Mouse (Mus musculus) cerebellum, adult (tissue): ENCODE measurements around the gene Kcnc3.

Experiments
- ATAC-seq: cut with Nextera tagmentation; 2 replicates; pipeline ENCODE4 v1.9.2; 2017; ENCODE audit warnings: mild to moderate bottlenecking, moderate library complexity, mixed read lengths; ENCODE audit not compliant: insufficient number of reproducible peaks, low FRiP score, low TSS enrichment

Gene Kcnc3

DNA sequence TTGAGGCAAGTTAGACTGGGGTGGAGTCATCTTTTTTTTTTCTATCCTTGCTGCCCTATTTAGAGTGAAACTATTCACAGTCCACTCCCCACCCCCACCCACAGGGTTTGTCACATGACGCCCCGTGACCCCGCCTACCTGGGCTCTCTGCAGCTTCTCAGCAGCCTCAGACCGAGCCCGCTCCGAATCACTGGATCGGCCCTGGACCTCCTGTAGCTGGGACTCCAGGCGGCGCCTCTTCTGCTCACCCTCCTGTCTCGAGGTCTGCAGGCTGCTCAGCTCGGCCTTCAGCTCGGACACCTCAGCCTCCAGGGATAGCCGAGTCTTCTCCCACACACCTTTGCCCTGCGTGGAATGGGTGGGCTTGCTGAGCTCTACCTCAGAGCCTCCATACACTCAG is 34.4 kb downstream of the Kcnc3 start:
- ATAC-seq: peak; percentile 62; the same call in 1 of the 2 replicates

GRCm38 (mm10) chr7:44625241-44626067 is 35.0 kb downstream of the Kcnc3 start:
- peak; percentile 80 for ATAC-seq

- ATAC-seq: no peak
Observed at GRCm38 (mm10) chr7:44626068-44626385, 35.6 kb downstream of the Kcnc3 start.

GRCm38 (mm10) chr7:44626966-44627365 is 36.5 kb downstream of the Kcnc3 start:
- ATAC-seq: no peak

GRCm38 (mm10) chr7:44628402-44629034 is 38.1 kb downstream of the Kcnc3 start:
- ATAC-seq: no peak

- no peak for ATAC-seq
Observed at GRCm38 (mm10) chr7:44630437-44630836, 40.0 kb downstream of the Kcnc3 start.

- ATAC-seq: no peak
Observed at GRCm38 (mm10) chr7:44632676-44633075, 42.2 kb downstream of the Kcnc3 start.

DNA sequence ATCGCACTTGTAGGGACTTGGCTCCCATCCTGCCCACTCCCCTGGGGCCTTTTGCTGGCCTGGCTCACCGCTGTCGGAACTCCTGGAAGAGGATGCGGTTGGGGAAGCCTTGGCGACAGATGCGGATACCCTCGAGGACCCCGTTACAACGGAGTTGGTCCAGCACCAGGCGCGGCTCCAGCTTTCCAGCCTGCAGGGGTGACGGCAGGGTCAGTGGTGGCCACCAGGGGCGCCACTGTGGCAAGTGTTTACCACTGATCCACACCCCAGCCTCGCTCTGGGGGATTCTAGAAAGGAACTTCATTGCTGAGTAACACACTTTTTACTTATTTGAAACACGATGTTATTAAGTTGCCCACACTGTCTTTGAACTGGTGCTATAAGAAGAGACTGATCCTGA is 42.9 kb downstream of the Kcnc3 start:
- no peak for ATAC-seq

- no peak for ATAC-seq
Observed at GRCm38 (mm10) chr7:44636684-44637083, 46.2 kb downstream of the Kcnc3 start.

- ATAC-seq: no peak
Observed at GRCm38 (mm10) chr7:44638663-44639062, 48.2 kb downstream of the Kcnc3 start.

DNA sequence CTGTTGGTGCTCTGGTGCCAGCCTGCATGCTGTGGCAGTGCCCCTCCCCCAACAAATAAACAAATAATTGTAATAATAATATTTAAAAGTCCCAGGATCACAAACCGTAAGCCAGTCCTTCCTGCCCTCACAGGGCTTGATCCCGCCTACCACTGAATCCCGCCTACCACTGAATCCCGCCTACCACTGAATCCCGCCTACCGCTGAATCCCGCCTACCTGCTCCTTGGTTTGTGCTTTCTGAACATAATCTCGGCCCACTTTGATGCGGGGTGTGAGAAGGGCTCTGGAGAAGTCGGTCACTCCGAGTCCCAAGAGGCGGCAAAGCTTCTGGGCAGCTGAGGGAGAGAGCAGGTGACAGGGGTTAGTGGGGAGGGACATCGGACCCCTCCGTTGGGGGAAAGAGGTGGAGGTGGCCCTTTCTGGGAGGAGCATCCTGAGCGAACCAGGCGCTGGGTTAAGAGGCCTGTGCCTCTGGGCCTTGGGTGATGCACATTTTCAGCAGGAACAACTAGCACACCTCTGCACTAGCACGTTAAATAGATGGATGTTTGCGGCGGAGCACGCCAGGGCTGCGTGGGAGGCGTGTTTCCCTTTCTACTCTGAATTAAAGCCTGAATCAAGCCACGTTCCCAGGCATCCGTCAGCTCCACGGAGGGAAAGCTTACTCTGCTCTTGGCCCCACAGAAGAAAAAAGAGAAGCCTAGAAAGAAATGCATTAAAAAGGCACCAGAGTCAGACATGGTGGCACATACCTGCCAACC is 50.6 kb downstream of the Kcnc3 start:
- ATAC-seq: no peak

DNA sequence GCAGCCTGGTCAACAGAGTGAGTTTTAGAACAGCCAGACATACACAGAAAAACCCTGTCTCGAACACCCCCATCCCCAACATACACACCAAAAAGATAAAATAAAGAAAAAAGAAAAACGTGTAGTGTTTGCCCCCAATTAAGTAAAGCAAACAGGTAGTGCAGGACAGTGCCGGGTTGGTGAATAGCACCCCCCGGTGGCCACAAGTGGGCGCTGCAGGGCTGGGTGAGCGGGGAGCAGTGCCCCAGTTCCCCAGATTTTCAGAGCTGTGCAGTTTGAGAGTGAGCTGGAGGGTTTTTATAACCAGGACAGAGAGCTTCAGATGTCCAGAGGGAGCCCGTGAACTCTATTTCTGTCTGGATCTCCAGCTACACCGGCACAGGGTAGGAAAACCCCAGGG is 51.4 kb downstream of the Kcnc3 start:
- no peak for ATAC-seq

DNA sequence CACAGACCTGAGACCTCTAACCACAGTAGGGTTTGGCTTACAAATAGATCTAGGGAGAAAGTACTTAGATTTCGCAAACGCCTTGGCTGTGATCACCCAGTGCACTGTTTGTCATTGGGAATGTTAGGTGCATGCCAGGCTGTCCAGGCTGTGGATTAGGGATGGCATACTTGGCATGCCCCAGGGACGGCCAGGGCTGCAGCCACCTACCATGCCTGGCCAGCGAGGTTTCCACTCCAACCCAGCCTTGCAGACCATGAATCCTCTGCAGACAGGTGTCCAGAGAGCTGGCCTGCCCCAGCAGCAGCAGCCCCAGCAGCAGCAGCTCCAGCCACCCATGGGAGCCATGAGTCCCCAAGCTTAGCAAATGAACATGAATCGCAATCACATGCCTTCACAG is 54.8 kb downstream of the Kcnc3 start:
- no peak for ATAC-seq

DNA sequence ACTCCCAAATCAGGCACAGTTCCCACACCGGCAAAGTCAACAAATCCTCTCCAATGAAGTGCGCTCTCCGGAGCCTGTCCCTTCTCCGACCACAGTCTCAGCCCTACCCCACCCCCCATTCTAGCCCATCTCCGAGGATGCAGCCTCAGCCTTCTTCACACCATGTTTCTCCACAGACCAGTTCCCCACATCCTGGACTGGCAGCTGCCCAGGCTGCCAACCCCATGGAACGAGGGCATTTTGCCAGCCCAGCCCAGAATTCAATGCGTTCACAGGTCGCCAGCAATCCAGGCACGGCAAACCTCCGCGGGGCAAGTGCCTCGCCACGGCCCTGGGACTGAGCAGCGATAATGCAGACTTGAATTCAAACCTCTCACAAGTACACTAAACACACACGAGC is 55.5 kb downstream of the Kcnc3 start:
- ATAC-seq: peak; percentile 34; the same call in 1 of the 2 replicates

- no peak for ATAC-seq
Observed at GRCm38 (mm10) chr7:44647042-44647724, 56.7 kb downstream of the Kcnc3 start.

GRCm38 (mm10) chr7:44647729-44648128 is 57.3 kb downstream of the Kcnc3 start:
- no peak for ATAC-seq

DNA sequence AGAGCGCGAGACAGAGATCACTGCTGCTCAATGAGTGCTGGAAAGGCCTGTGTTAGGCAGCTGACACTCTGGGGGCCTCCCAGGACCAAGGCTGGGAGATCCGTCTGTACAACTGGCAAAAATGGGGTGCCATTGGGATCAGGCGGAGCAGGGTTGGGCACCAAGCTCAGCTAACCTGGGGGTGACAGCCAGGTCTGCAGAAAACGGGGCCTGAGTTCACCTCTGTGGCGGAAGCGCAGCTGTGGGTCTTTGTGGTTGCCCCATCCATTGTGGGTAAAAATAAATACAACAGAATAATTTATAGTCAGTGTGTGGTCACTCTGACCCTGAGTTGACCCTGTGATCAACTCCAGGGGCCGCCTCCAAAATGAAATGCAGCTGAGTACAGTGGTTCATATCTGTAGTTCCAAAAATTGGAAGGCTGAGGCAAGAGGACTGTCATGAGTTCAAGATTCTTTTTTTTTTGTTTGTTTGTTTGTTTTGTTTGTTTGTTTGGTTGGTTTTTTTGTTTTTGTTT is 58.7 kb downstream of the Kcnc3 start:
- ATAC-seq: no peak

DNA sequence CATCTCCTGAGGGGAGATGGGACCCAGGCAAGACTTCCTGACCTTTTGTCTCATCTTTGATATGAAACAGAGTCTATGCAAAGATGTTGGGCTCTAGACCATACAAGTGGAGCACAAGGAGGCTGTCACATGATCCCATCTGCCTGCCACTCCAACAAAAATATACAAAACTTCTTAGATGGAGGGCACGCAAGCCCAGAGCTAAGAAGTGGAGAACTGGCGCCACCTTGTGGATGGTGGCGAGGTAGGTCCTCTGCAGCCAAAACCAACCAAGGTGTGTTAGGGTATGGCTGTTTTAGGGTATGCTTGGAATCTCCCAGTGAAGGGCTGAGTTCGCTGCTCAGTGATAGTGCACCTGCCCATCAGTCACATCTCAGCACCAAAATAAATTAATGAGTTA is 59.5 kb downstream of the Kcnc3 start:
- no peak; the same call in 1 of the 2 replicates for ATAC-seq

GRCm38 (mm10) chr7:44651416-44651815 is 61.0 kb downstream of the Kcnc3 start:
- ATAC-seq: no peak

- no peak for ATAC-seq
Observed at GRCm38 (mm10) chr7:44653773-44654172, 63.3 kb downstream of the Kcnc3 start.
